Mouse (Mus musculus): Measurements from ENCODE around the gene Timm8a2. TPM values are rescaled to one million over a fixed set of nuclear protein-coding genes. Genes with fewer than 3 reads are reported as not detected.

Timm8a2 gene
- polyA plus RNA-seq (2015; fragmentation: Nextera tagmentation; extraction: Ambion mirVana) = 0.17 TPM in 1 of 2 replicates, not detected in the other

GRCm38 (mm10) chr14:122034451-122034850, at the start of gene Timm8a2:
TSS of gene Timm8a2 (plus strand) at chr14:122034674.

Other genes starting within 250 kb of the Timm8a2 start
- 13.0 and 15.0 TPM in 2 replicates for gene Dock9, start 236.8 kb upstream of the Timm8a2 start, polyA plus RNA-seq (2015; fragmentation: Nextera tagmentation; extraction: Ambion mirVana)
- gene Ubac2, start 156.1 kb upstream of the Timm8a2 start, polyA plus RNA-seq (2015; fragmentation: Nextera tagmentation; extraction: Ambion mirVana) = 47.7 and 48.8 TPM in 2 replicates
- 0.10 and 0.20 TPM in 2 replicates for gene Gpr18, start 118.9 kb upstream of the Timm8a2 start, polyA plus RNA-seq (2015; fragmentation: Nextera tagmentation; extraction: Ambion mirVana)
- gene Gpr183, start 69.5 kb upstream of the Timm8a2 start, polyA plus RNA-seq (2015; fragmentation: Nextera tagmentation; extraction: Ambion mirVana) = 1.2 TPM in 2 replicates
- gene Tm9sf2, start 72.4 kb downstream of the Timm8a2 start, polyA plus RNA-seq (2015; fragmentation: Nextera tagmentation; extraction: Ambion mirVana) = 97.8 and 105 TPM in 2 replicates
- 23.1 TPM in 2 replicates for gene Clybl, start 147.0 kb downstream of the Timm8a2 start, polyA plus RNA-seq (2015; fragmentation: Nextera tagmentation; extraction: Ambion mirVana)

All from neural tube, postnatal 0 days (tissue).